Mouse (Mus musculus) CH12.LX (cell line): Measurements from ENCODE around the gene Olfr453. TPM values are rescaled to one million over a fixed set of nuclear protein-coding genes. Genes with fewer than 3 reads are reported as not detected.

Experiments used
- DNase-seq: peaks from one replicate; pipeline ENCODE4 v3.0.0-alpha.2; 2013; ENCODE audit errors: extremely low read depth
- H3K27ac ChIP-seq: 2 replicates; pipeline ENCODE4 v1.5.1; 2012; ENCODE audit warnings: low read depth, mild to moderate bottlenecking, control low read depth, moderate library complexity; ENCODE audit not compliant: insufficient read depth
- H3K27me3 ChIP-seq: replicated peaks from 2 replicates; pipeline ENCODE3; 2012; ENCODE audit warnings: inconsistent platforms
- H3K36me3 ChIP-seq, 2 experiments: replicated peaks in 1 of 2; 2 replicates each; pipeline versions ENCODE3 to v1.6.1; 2012; ENCODE audit warnings: inconsistent platforms in 1 of 2, low read length in 1 of 2, mild to moderate bottlenecking in 1 of 2, mixed read lengths in 1 of 2, moderate library complexity in 1 of 2; ENCODE audit not compliant: control insufficient read depth in 1 of 2, insufficient read depth in 1 of 2
- H3K4me1 ChIP-seq, 2 experiments: 2 replicates each; pipeline ENCODE4 v1.6.1; 2012; ENCODE audit warnings: inconsistent platforms in 1 of 2, moderate library complexity in 1 of 2; ENCODE audit not compliant: insufficient read depth in 2 of 2, control insufficient read depth in 1 of 2
- H3K4me2 ChIP-seq: 2 replicates; pipeline ENCODE4 v1.6.1; 2012; ENCODE audit warnings: low read depth, mild to moderate bottlenecking, control low read depth; ENCODE audit not compliant: poor library complexity, insufficient read depth, severe bottlenecking
- H3K4me3 ChIP-seq, 3 experiments: fragments of 150-350 bp in 1 of 3; sonication (generic) in 1 of 3; replicated peaks in 1 of 3; 2 replicates each; pipeline versions ENCODE3 to v1.5.1; 2011 to 2012; ENCODE audit warnings: low read depth in 2 of 3, low read length in 2 of 3, mild to moderate bottlenecking in 2 of 3, moderate library complexity in 2 of 3, control low read depth in 1 of 3, improper control_type of control experiment in 1 of 3, inconsistent platforms in 1 of 3, mixed read lengths in 1 of 3; ENCODE audit not compliant: poor library complexity in 1 of 3
- H3K79me2 ChIP-seq: replicated peaks from 2 replicates; pipeline ENCODE4 v1.6.1; 2012; ENCODE audit warnings: mild to moderate bottlenecking, moderate library complexity; ENCODE audit not compliant: control insufficient read depth, poor library complexity, insufficient read depth, severe bottlenecking; ENCODE audit errors: extremely low read depth
- H3K9ac ChIP-seq: 2 replicates; pipeline ENCODE4 v1.6.1; 2012; ENCODE audit warnings: low read depth, mild to moderate bottlenecking, control low read depth, moderate library complexity; ENCODE audit not compliant: insufficient read depth
- H3K9me3 ChIP-seq: replicated peaks from 2 replicates; pipeline ENCODE3; 2012; ENCODE audit warnings: low read length, inconsistent platforms, mixed read lengths
- CHD1 ChIP-seq: IDR thresholded peaks from 2 replicates; pipeline ENCODE4 v1.6.1; 2012; ENCODE audit warnings: low read depth, low read length, improper control_type of control experiment, inconsistent platforms
- CTCF ChIP-seq, 2 experiments: IDR thresholded peaks in 1 of 2; conservative IDR thresholded peaks in 1 of 2; 2 replicates each; pipeline ENCODE4 v1.5.1; 2011 to 2012; ENCODE audit warnings: low read depth in 2 of 2, low read length in 2 of 2, improper control_type of control experiment in 1 of 2, inconsistent platforms in 1 of 2, mild to moderate bottlenecking in 1 of 2, moderate library complexity in 1 of 2
- EP300 ChIP-seq: IDR thresholded peaks from 2 replicates; pipeline ENCODE4 v1.6.1; 2011; ENCODE audit warnings: low read length, improper control_type of control experiment
- GABPA ChIP-seq: IDR thresholded peaks from 2 replicates; pipeline ENCODE4 v1.6.1; 2012; ENCODE audit warnings: low read depth, low read length, improper control_type of control experiment, inconsistent platforms; ENCODE audit not compliant: insufficient replicate concordance
- JUN ChIP-seq: IDR thresholded peaks from 2 replicates; pipeline ENCODE4 v1.6.1; 2011; ENCODE audit warnings: low read depth, mild to moderate bottlenecking, low read length, improper control_type of control experiment, moderate library complexity; ENCODE audit not compliant: insufficient read depth
- KAT2A ChIP-seq: IDR thresholded peaks from 2 replicates; pipeline ENCODE4 v1.6.1; 2012; ENCODE audit warnings: low read length, improper control_type of control experiment, inconsistent platforms; ENCODE audit not compliant: insufficient replicate concordance
- MAFK ChIP-seq: IDR thresholded peaks from 2 replicates; pipeline ENCODE4 v1.6.1; 2011; ENCODE audit warnings: low read length, improper control_type of control experiment; ENCODE audit not compliant: insufficient replicate concordance
- MEF2A ChIP-seq: IDR thresholded peaks from 2 replicates; pipeline ENCODE4 v1.6.1; 2014; ENCODE audit warnings: low read depth, mild to moderate bottlenecking, inconsistent platforms, low read length, improper control_type of control experiment, borderline replicate concordance
- MXI1 ChIP-seq: IDR thresholded peaks from 2 replicates; pipeline ENCODE4 v1.6.1; 2011; ENCODE audit warnings: mild to moderate bottlenecking, low read depth, low read length, improper control_type of control experiment
- PAX5 ChIP-seq: IDR thresholded peaks from 2 replicates; pipeline ENCODE4 v1.6.1; 2012; ENCODE audit warnings: low read length, inconsistent platforms, mixed read lengths
- RAD21 ChIP-seq: IDR thresholded peaks from 2 replicates; pipeline ENCODE4 v1.6.1; 2011; ENCODE audit warnings: low read depth, mild to moderate bottlenecking, low read length, improper control_type of control experiment, moderate library complexity
- RCOR1 ChIP-seq: conservative IDR thresholded peaks from 2 replicates; pipeline ENCODE4 v1.6.1; 2012; ENCODE audit warnings: low read depth, mild to moderate bottlenecking, inconsistent platforms, low read length, improper control_type of control experiment
- TBP ChIP-seq: conservative IDR thresholded peaks from 2 replicates; pipeline ENCODE4 v1.6.1; 2011; ENCODE audit warnings: low read depth, low read length, improper control_type of control experiment
- USF1 ChIP-seq: IDR thresholded peaks from 2 replicates; pipeline ENCODE4 v1.6.1; 2014; ENCODE audit warnings: low read depth, mild to moderate bottlenecking, inconsistent platforms, low read length, improper control_type of control experiment
- USF2 ChIP-seq: conservative IDR thresholded peaks from 2 replicates; pipeline ENCODE4 v1.6.1; 2011; ENCODE audit warnings: low read depth, low read length, improper control_type of control experiment
- ZKSCAN1 ChIP-seq: IDR thresholded peaks from 2 replicates; pipeline ENCODE4 v1.6.1; 2012; ENCODE audit warnings: low read depth, inconsistent platforms, low read length, improper control_type of control experiment, borderline replicate concordance
- ZMIZ1 ChIP-seq: IDR thresholded peaks from 2 replicates; pipeline ENCODE4 v1.6.1; 2012; ENCODE audit warnings: low read depth, mild to moderate bottlenecking, inconsistent platforms, low read length, improper control_type of control experiment
- dilution Hi-C: fragments of 300-500 bp; cut with MboI; formaldehyde crosslinking; loops from 2 replicates; pipeline ENCODE4 v1.14.3; 2020; ENCODE audit warnings: low sequenced_read_pairs; ENCODE audit not compliant: extremely low pct_unique_long_range_greater_than_20kb, extremely low pct_ligation_motif_present
- in situ Hi-C: fragments of 300-500 bp; cut with MboI; formaldehyde crosslinking; loops from 3 replicates; pipeline ENCODE4 v1.14.3; 2019; ENCODE audit warnings: low sequenced_read_pairs, low pct_ligation_motif_present, low pct_unique_long_range_greater_than_20kb, mixed read lengths
- polyA plus RNA-seq: library from polyadenylated mRNA; unstranded; fragments of >175 nt; gene quantifications from 2 replicates; pipeline ENCODE4 v1.2.1, GENCODE M21; 2012; ENCODE audit warnings: low read depth; ENCODE audit not compliant: insufficient read length
- total RNA-seq, 2 experiments: library from RNA; depleted of rRNA; stranded (reverse); fragments of 300-350 nt in 1 of 2; fragments of >200 nt in 1 of 2; gene quantifications; 2 replicates each; pipeline ENCODE4 v1.2.3; 2012 to 2014

The Olfr453 gene
- total and polyA plus RNA-seq, 3 experiments = not detected

- no peak for TF ChIP-seq MEF2A
- TF ChIP-seq USF1 = no peak
- TF ChIP-seq RAD21 = no peak
- no peak for TF ChIP-seq PAX5
- no peak for TF ChIP-seq TBP
- no peak for TF ChIP-seq GABPA
- no peak for TF ChIP-seq KAT2A
- TF ChIP-seq MXI1 = no peak
- TF ChIP-seq ZMIZ1 = no peak
- no peak for TF ChIP-seq RCOR1
- TF ChIP-seq ZKSCAN1 = no peak
- no peak for TF ChIP-seq JUN
- TF ChIP-seq MAFK = no peak
- TF ChIP-seq, all 38 proteins: peak for 0
- Histone ChIP-seq H3K27ac (no peak overlapping the region), H3K4me3 (no peak overlapping the region), H3K4me2 (no peak overlapping the region), H3K9me3 (no peaks in the 10 kb centered on the region), H3K27me3 (no peaks in the 10 kb centered on the region), H3K79me2 (no peaks in the 10 kb centered on the region), H3K9ac (no peak overlapping the region), H3K36me3 (no peaks in the 10 kb centered on the region), H3K4me1 (no peaks in the 10 kb centered on the region)
- dilution Hi-C loops (no loop called here), in situ Hi-C loops (no loop called here)
- DNase-seq = no peak
Measured at GRCm38 (mm10) chr6:42790247-42790948, 51.2 kb downstream of the Olfr453 start.

- H3K4me1 ChIP-seq = no peaks in the 10 kb centered on the region
- dilution Hi-C loops = no loop called here
Measured at GRCm38 (mm10) chr6:42790949-42791556, 51.9 kb downstream of the Olfr453 start.

More at GRCm38 (mm10) chr6:42790949-42791556, 51.9 kb downstream of the Olfr453 start:
- Histone ChIP-seq H3K27me3 (no peaks in the 10 kb centered on the region), H3K27ac (no peak overlapping the region), H3K36me3 (no peaks in the 10 kb centered on the region), H3K79me2 (no peaks in the 10 kb centered on the region), H3K9ac (no peak overlapping the region), H3K4me3 (no peak overlapping the region), H3K4me2 (no peak overlapping the region), H3K9me3 (no peaks in the 10 kb centered on the region)
- in situ Hi-C loops = no loop called here
- DNase-seq = no peak
- TF ChIP-seq CTCF (conservative IDR thresholded peaks at IDR 0.05 in 1 of 2, IDR thresholded peaks at IDR 0.05 in 1 of 2; ENCODE audit: low read depth in 2 of 2, low read length in 2 of 2) = no peak
- no peak for TF ChIP-seq EP300
- TF ChIP-seq CHD1 = no peak
- TF ChIP-seq USF2 = no peak
- no peak for TF ChIP-seq RCOR1
- no peak for TF ChIP-seq MEF2A
- no peak for TF ChIP-seq ZMIZ1
